Mouse (Mus musculus) c-Kit-negative CD71-positive TER-119-positive erythroid progenitor cells, embryonic 14.5 days (primary cell): Measurements from ENCODE around the gene Morn2.
"Not testable (repeated sequence)": the region's sequence is repeated elsewhere in the genome, so short reads cannot be mapped to it uniquely, and the experiment has no call there.

Experiments used
- DNase-seq: peaks from one replicate; pipeline ENCODE4 v3.0.0-alpha.2; 2013; ENCODE audit warnings: low read depth, low spot score

Gene Morn2

GRCm38 (mm10) chr17:80290074-80290657 is at the start of gene Morn2, which contains the start of gene Dhx57:
Gene Morn2 (plus strand): TSS chr17:80290203.
Gene Dhx57 (minus strand): TSS chr17:80290476.
- peak; percentile 89 for DNase-seq

- no peak for DNase-seq
Observed at GRCm38 (mm10) chr17:80241594-80241993, 48.4 kb upstream of the Morn2 start.

GRCm38 (mm10) chr17:80243116-80243515 is 46.9 kb upstream of the Morn2 start:
- no peak for DNase-seq

GRCm38 (mm10) chr17:80252757-80253525 is 37.1 kb upstream of the Morn2 start:
- DNase-seq: no peak

GRCm38 (mm10) chr17:80254421-80254820 is 35.6 kb upstream of the Morn2 start:
- DNase-seq: no peak

- no peak for DNase-seq
Observed at GRCm38 (mm10) chr17:80255208-80255607, 34.8 kb upstream of the Morn2 start.

GRCm38 (mm10) chr17:80267065-80267464 is 22.9 kb upstream of the Morn2 start:
- DNase-seq: no peak

- no peak for DNase-seq
Observed at GRCm38 (mm10) chr17:80268151-80268550, 21.9 kb upstream of the Morn2 start.

GRCm38 (mm10) chr17:80270622-80271021 is 19.4 kb upstream of the Morn2 start:
- DNase-seq: not testable (repeated sequence)

- no peak for DNase-seq
Observed at GRCm38 (mm10) chr17:80278255-80278654, 11.7 kb upstream of the Morn2 start.

GRCm38 (mm10) chr17:80279340-80280070 is 10.5 kb upstream of the Morn2 start:
- DNase-seq: no peak

GRCm38 (mm10) chr17:80284446-80284845 is 5.6 kb upstream of the Morn2 start:
- no peak for DNase-seq

- no peak for DNase-seq
Observed at GRCm38 (mm10) chr17:80288012-80288411, 2.0 kb upstream of the Morn2 start.

- DNase-seq: peak; percentile 9
Observed at GRCm38 (mm10) chr17:80289280-80290073, 526 bp upstream of the Morn2 start.

- no peak for DNase-seq
Observed at GRCm38 (mm10) chr17:80291148-80291547, 1.1 kb downstream of the Morn2 start.

- no peak for DNase-seq
Observed at GRCm38 (mm10) chr17:80295258-80295657, 5.3 kb downstream of the Morn2 start.

GRCm38 (mm10) chr17:80298844-80299243 is 8.8 kb downstream of the Morn2 start:
- no peak for DNase-seq

- no peak for DNase-seq
Observed at GRCm38 (mm10) chr17:80307251-80307650, 17.2 kb downstream of the Morn2 start, which contains the start of gene Arhgef33. Gene Arhgef33 (plus strand): TSS chr17:80307407.

GRCm38 (mm10) chr17:80311761-80312160 is 21.8 kb downstream of the Morn2 start:
- DNase-seq: no peak

- no peak for DNase-seq
Observed at GRCm38 (mm10) chr17:80312405-80312804, 22.4 kb downstream of the Morn2 start.

- no peak for DNase-seq
Observed at GRCm38 (mm10) chr17:80322228-80322627, 32.2 kb downstream of the Morn2 start.

- DNase-seq: no peak
Observed at GRCm38 (mm10) chr17:80323015-80323414, 33.0 kb downstream of the Morn2 start.
